Mouse (Mus musculus): ENCODE measurements around the gene Prkcg. TPM values are rescaled to one million over a fixed set of nuclear protein-coding genes. Genes with fewer than 3 reads are reported as not detected.

Prkcg gene
- 1.3 and 2.1 TPM in 2 replicates for polyA plus RNA-seq (2012; rRNA removed)

GRCm38 (mm10) chr7:3288976-3289970 lies at the start of gene Prkcg, which contains the start of gene Myadm:
Gene Prkcg, plus strand, starts transcription at chr7:3289179.
Gene Myadm, plus strand, starts transcription at chr7:3289080.

GRCm38 (mm10) chr7:3332619-3333521 lies 43.9 kb downstream of the Prkcg start, which contains the start of gene Cacng7:
Gene Cacng7, plus strand, starts transcription at chr7:3332955.

Other genes with a start within 250 kb of the Prkcg start
- not detected in 2 replicates for gene AU018091, start 120.0 kb upstream of the Prkcg start, polyA plus RNA-seq (2012; rRNA removed)
- gene Nlrp12, start 39.4 kb upstream of the Prkcg start, polyA plus RNA-seq (2012; rRNA removed) = 0.08 TPM in 1 of 2 replicates, not detected in the other
- gene Myadm, start 99 bp upstream of the Prkcg start, polyA plus RNA-seq (2012; rRNA removed) = 262 and 388 TPM in 2 replicates
- 8.2 and 12.7 TPM in 2 replicates for gene Cacng7, start 43.8 kb downstream of the Prkcg start, polyA plus RNA-seq (2012; rRNA removed)
- gene Cacng8, start 101.5 kb downstream of the Prkcg start, polyA plus RNA-seq (2012; rRNA removed) = 0.13 and 0.15 TPM in 2 replicates
- 0.14 TPM in 1 of 2 replicates, not detected in the other for gene Cacng6, start 135.0 kb downstream of the Prkcg start, polyA plus RNA-seq (2012; rRNA removed)
- gene Tarm1, start 213.4 kb downstream of the Prkcg start, polyA plus RNA-seq (2012; rRNA removed) = 0.07 TPM in 1 of 2 replicates, not detected in the other